Mouse (Mus musculus) embryonic facial prominence, embryonic 10.5 days (tissue): ENCODE measurements at regions not wholly inside any gene's neighbourhood (a gene's known extent, or its start where the extent isn't known, plus 50 kb on each side); places are given as distances from the start of the nearest gene placed in this dataset.
A peak's percentile ranks its signal among the peaks of the same experiment; 100 is the strongest.

Experiments used
- DNase-seq: peaks from one replicate; pipeline ENCODE4 v3.0.0-alpha.2; 2017; ENCODE audit warnings: low spot score
- H3K27ac ChIP-seq: fragments of 300-500 bp; sonication (generic); replicated peaks from 2 replicates; pipeline ENCODE4 v1.5.1; 2016; ENCODE audit warnings: mild to moderate bottlenecking
- H3K27me3 ChIP-seq: fragments of 300-500 bp; sonication (generic); replicated peaks from 2 replicates; pipeline ENCODE4 v1.6.1; 2016; ENCODE audit warnings: low read depth, mild to moderate bottlenecking; ENCODE audit not compliant: poor library complexity, severe bottlenecking
- H3K36me3 ChIP-seq: fragments of 300-500 bp; sonication (generic); replicated peaks from 2 replicates; pipeline ENCODE4 v1.6.1; 2016; ENCODE audit warnings: mild to moderate bottlenecking, moderate library complexity
- H3K4me1 ChIP-seq: fragments of 300-500 bp; sonication (generic); 2 replicates; pipeline ENCODE4 v1.6.1; 2016
- H3K4me3 ChIP-seq: fragments of 300-500 bp; sonication (generic); 2 replicates; pipeline ENCODE4 v1.5.1; 2016; ENCODE audit warnings: mild to moderate bottlenecking, moderate library complexity
- H3K9me3 ChIP-seq: fragments of 300-500 bp; sonication (generic); 2 replicates; pipeline ENCODE4 v1.6.1; 2016; ENCODE audit warnings: mild to moderate bottlenecking
- WGBS: fragments of 180-500 bp; shearing (Covaris S2); methylation state at CpG from one replicate; pipeline ENCODE4 v1.1.7; 2016; 5-methylcytosine and 5-hydroxymethylcytosine counted together

DNA sequence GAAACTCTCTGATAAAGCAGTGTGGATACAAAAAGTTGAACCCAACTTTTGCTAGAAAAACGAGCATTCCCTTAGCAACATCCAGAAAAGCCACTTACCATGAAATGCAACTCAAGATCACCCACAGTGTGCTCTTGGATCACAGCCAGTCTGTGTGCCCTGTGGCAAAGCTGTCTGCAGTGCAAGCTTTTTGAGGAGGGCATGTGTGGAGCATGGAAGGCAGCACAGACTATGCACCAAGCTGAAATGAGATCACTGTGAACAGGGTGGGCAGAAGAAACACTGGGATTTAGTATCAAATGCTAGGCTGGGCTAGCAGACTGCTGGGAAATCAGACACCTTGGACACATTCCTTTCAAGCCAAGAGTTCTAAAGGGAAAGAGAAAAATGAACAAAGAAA is 162.4 kb downstream of the Sim1 start:
- no peak for DNase-seq
- no peaks in the 10 kb centered on the region for H3K27me3 ChIP-seq
- H3K27ac ChIP-seq, result no peak overlapping the region
- H3K4me3 ChIP-seq, result no peak overlapping the region
- 58% methylated on average over 1 of the region's 1 CpGs for WGBS
- no peaks in the 10 kb centered on the region for H3K9me3 ChIP-seq
- H3K36me3 ChIP-seq, result no peaks in the 10 kb centered on the region
- H3K4me1 ChIP-seq, result no peaks in the 10 kb centered on the region

DNA sequence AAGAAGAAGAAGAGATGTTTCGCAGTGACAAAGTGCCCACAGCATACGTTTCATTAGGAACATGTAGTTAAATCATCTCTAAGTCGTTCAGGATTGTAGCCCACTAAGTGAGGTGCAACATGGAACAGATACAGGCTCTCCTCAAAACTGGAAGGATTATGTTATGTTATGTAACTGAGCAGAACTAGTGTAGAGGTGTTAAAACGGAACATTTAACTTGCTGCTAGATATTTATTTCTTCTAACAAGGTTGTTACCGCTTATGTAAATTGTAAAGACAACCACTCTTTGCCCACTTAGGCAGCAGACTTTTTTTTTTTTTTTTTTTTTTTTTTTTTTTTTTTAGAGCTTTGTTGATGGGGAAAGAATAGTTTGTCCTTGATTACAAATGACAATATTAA is 163.8 kb downstream of the Sim1 start:
- no peaks in the 10 kb centered on the region for H3K27me3 ChIP-seq
- 84% methylated on average over 5 of the region's 5 CpGs for WGBS
- H3K9me3 ChIP-seq, result no peaks in the 10 kb centered on the region
- no peaks in the 10 kb centered on the region for H3K4me1 ChIP-seq
- no peak overlapping the region for H3K4me3 ChIP-seq
- no peak overlapping the region for H3K27ac ChIP-seq
- DNase-seq, result no peak
- H3K36me3 ChIP-seq, result no peaks in the 10 kb centered on the region

DNA sequence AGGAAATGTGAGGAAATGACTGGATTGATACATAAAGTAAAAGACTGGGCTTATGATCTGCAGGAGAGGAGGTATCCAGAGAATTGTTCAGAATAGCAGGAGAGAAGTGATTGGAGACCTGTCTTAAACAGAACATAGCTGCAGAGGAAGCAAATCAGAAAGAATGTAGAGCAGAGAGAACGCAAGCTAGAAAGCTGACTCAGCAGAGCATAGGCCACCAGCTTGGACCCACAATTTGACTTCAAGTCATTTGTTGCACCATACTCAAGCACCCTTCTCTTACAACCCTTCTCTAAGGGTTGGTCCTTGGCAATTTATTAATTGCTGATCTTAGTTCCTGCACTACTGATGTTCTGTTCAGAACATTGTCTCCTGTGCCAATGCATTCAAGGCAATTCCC is 207.0 kb downstream of the Sim1 start:
- no peak for DNase-seq
- no peaks in the 10 kb centered on the region for H3K4me1 ChIP-seq
- H3K27ac ChIP-seq, result no peak overlapping the region
- H3K36me3 ChIP-seq, result no peaks in the 10 kb centered on the region
- 95% methylated on average over 1 of the region's 1 CpGs for WGBS
- H3K9me3 ChIP-seq, result no peaks in the 10 kb centered on the region
- H3K4me3 ChIP-seq, result no peak overlapping the region
- H3K27me3 ChIP-seq, result no peaks in the 10 kb centered on the region

DNA sequence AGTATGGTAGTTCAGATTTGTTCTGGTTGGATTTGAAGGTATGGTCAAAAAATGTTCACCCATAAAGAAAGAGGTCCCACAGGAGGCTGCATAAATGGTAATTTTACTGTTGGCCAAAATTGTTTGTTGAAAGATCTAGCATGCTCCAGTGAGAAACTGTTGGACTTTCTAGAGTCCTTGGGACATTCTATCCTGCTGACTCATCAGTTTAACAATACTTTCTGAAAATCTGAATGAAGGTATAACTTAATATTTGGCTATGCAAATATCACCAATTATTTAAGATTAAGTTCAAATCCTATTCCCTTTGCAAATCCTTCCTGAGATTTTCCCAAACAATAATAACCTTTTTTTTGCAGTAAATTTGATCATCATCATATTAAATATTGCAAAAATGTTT is 257.3 kb downstream of the Sim1 start:
- H3K27me3 ChIP-seq, result peaks cover 18% of the 10 kb centered on the region
- no peak overlapping the region for H3K4me3 ChIP-seq
- no peaks in the 10 kb centered on the region for H3K9me3 ChIP-seq
- H3K36me3 ChIP-seq, result no peaks in the 10 kb centered on the region
- H3K4me1 ChIP-seq, result peaks cover 14% of the 10 kb centered on the region
- H3K27ac ChIP-seq, result no peak overlapping the region
- no peak for DNase-seq

DNA sequence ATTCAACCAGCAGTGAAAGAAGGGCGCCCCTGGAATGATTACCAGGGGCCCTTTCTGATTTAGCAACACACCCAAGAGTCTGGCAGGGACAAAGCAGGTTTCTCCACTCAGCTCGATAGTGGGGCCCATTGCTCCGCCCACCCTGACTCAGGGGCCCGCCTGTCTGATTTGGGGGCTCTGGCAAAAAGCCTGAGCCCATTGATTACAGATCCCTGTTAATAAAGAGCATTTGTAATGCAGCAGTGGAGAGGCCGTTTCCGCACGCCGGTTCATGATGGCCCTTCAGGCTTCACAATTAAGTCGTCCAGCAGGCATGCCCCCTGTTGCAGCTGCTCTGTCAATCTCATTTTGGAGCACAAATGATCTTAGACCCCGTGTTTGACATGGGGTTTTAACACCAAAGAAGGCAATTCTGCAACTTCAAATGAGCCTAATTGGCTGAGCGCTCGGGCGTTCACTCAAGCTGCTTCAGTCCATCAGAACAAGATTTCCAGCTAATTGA is 259.0 kb downstream of the Sim1 start:
- H3K27me3 ChIP-seq, result peaks cover 18% of the 10 kb centered on the region
- 9% methylated on average over 13 of the region's 13 CpGs for WGBS
- H3K9me3 ChIP-seq, result no peaks in the 10 kb centered on the region
- H3K27ac ChIP-seq, result peak overlapping the region; percentile 60; the same call in 1 of the 2 replicates
- H3K36me3 ChIP-seq, result no peaks in the 10 kb centered on the region
- peaks cover 14% of the 10 kb centered on the region for H3K4me1 ChIP-seq
- peak; percentile 74 for DNase-seq
- peak overlapping the region; percentile 45 for H3K4me3 ChIP-seq

DNA sequence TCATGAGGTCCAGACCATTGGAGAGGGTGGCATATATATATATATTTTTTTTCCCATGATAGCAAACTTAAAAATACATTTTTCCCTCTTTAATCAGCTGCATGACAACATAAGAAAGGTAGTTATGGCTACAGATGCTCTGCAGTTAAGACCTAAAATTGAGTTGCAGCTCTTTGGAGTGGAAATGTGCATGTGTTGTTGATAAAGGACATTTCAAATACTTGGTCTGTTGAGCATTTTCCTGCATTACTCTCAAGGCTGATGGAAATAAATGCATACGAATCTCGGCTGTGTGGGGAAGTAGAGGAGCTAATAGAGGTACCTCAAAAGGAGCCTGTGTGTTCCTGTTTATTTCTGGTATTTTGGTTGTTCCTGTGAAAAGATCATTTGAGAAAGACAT is 259.5 kb downstream of the Sim1 start:
- H3K27ac ChIP-seq, result no peak overlapping the region
- DNase-seq, result no peak
- H3K4me3 ChIP-seq, result peak overlapping the region; percentile 45; the same call in 1 of the 2 replicates
- peaks cover 14% of the 10 kb centered on the region for H3K4me1 ChIP-seq
- H3K9me3 ChIP-seq, result no peaks in the 10 kb centered on the region
- H3K36me3 ChIP-seq, result no peaks in the 10 kb centered on the region
- 36% methylated on average over 2 of the region's 2 CpGs for WGBS
- peaks cover 18% of the 10 kb centered on the region for H3K27me3 ChIP-seq

DNA sequence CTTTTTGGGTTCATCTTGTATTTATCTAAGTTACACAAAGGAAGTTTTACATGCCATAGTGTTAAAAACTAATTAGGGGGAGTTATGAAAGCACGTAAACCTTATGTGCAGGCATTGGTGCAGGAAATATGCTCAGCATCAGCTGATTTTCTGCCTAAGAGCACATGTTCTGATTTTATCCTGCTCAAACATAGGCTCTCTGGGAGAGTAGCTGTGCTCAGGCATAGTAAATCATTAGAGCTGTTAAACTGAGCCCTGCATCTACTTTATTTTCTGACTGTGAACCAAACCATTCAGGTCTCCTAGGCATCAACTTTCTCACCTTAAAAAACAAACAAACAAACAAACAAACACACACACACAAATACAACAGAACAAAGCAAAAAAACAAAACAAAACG is 260.2 kb downstream of the Sim1 start:
- H3K27me3 ChIP-seq, result peaks cover 18% of the 10 kb centered on the region
- H3K36me3 ChIP-seq, result no peaks in the 10 kb centered on the region
- peaks cover 14% of the 10 kb centered on the region for H3K4me1 ChIP-seq
- no peak overlapping the region for H3K27ac ChIP-seq
- 80% methylated on average over 2 of the region's 2 CpGs for WGBS
- H3K9me3 ChIP-seq, result no peaks in the 10 kb centered on the region
- DNase-seq, result no peak
- no peak overlapping the region for H3K4me3 ChIP-seq

DNA sequence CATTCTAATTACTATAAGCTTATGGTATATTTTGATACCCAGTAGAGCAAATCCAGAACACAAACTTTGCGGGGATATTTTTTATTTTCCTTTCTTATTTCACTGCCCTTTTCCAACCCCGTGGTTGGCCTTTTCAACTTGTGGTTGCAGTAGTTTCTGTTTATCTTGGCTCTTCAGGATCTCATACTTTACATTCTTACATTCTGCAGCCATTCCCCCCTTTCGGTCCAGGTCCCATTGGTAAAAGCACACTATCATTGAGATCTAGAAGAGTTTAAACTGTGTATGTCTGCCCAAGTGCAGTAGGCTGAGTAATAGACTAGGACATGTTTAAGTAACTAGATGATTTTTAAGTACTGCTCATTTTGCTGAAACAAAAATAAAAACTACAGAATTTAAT is 279.1 kb downstream of the Sim1 start:
- Histone ChIP-seq H3K27ac (no peak overlapping the region), H3K36me3 (no peaks in the 10 kb centered on the region), H3K27me3 (no peaks in the 10 kb centered on the region), H3K4me3 (no peak overlapping the region), H3K4me1 (no peaks in the 10 kb centered on the region), H3K9me3 (no peaks in the 10 kb centered on the region)
- DNase-seq, result no peak
- WGBS, result 70% methylated on average over 3 of the region's 3 CpGs

DNA sequence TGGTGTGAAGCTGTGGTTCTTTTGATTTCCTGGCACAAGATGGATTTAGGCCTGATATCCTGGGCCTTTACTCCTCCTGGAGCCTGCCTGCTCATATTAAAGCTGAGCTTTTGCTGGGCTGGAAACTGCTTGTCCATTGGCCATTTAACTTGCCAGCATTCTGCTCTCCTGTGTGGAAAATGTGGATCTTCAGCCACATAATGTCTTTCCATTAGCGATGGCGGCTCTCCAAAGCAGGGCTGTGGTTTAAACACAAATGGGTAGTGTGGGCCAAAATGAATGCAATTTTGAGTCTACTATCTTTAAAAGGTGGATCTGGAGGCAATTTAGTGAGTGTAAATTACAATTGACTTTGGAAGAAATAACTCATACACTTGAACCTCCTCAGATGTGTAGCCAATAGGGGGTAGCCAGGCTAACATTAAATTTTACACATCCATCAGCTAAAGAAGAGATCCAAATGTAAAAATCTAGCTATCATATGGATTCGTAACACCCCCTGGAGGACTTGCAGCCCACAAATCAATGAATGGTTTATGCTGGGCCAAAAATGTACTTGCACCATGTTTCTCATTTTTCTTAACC is 281.5 kb downstream of the Sim1 start:
- WGBS, result 93% methylated on average over 3 of the region's 3 CpGs
- Histone ChIP-seq H3K4me3 (no peak overlapping the region), H3K36me3 (no peaks in the 10 kb centered on the region), H3K9me3 (no peaks in the 10 kb centered on the region), H3K4me1 (no peaks in the 10 kb centered on the region), H3K27ac (no peak overlapping the region), H3K27me3 (no peaks in the 10 kb centered on the region)
- DNase-seq, result no peak

DNA sequence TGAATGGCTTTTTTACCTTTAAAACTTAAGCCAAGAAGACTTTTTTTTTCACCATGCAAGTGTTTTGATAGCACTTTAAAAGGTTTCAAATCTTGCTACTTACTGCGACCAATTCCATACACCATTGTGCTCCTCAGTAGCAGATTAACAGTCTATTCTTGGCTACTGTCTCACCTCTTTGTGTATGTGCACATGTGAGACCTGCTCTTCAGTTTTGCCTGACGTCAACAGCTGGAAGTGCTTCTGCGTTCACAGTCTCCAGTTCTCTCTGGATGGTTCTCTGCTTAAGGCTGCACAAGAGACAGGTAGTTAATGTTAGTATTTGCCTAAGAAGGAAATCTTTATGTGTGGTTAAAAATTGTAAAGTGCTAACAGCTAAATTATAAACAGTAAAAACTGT is 282.1 kb downstream of the Sim1 start:
- 73% methylated on average over 3 of the region's 3 CpGs for WGBS
- Histone ChIP-seq H3K36me3 (no peaks in the 10 kb centered on the region), H3K27ac (no peak overlapping the region), H3K4me3 (no peak overlapping the region), H3K27me3 (no peaks in the 10 kb centered on the region), H3K4me1 (no peaks in the 10 kb centered on the region), H3K9me3 (no peaks in the 10 kb centered on the region)
- DNase-seq, result no peak

DNA sequence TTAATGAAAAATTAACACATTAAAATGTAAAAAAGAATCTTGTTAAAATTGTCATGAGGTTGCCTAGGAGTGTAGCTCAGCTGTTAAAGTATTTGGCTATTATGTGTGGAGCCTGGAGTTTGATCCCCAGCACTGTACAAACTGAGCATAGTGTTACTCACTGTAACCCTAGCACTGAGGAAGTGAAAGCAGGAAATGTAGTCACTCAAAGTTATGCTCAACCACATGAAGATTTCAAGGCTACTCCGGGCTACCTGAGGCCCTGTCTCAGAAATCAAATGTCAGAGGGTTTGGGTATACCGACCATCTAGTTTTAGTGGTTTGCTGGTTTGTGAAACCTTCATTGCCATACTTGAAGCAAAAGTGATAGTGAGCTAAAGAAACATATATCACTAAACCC is 287.2 kb downstream of the Sim1 start:
- DNase-seq, result no peak
- H3K36me3 ChIP-seq, result no peaks in the 10 kb centered on the region
- no peaks in the 10 kb centered on the region for H3K9me3 ChIP-seq
- no peaks in the 10 kb centered on the region for H3K27me3 ChIP-seq
- H3K27ac ChIP-seq, result no peak overlapping the region
- H3K4me3 ChIP-seq, result no peak overlapping the region
- H3K4me1 ChIP-seq, result no peaks in the 10 kb centered on the region
- 85% methylated on average over 2 of the region's 2 CpGs for WGBS

DNA sequence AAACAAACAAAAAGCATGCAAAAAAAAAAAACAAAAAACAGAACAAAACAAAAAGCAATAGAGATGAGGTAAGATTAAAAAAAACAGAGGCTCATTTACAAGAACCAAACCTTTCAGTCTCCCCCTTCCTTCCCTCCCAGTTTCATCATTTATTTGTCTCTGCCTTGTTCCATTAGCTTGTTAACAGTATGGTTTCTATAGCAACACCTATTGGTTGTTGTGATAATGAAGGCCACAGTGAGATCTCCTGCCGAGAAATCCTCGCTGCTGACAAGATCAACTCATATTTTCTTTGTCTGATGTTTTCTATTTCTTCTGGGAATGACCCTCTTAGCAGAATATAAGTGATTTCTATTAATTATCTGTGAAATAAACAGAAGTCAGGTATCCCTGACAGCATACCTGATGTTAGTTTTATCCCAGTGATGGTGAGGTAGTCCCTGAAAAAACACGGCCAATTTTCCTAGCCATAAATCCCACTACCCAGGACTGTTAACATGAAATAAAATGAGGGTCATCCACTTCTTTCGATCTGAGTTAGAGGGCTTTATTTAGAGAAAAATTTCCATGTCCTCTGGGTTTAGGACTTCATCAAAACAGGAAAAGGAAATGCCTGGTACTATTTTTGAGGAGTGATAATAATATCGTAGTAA is 288.9 kb upstream of the Gm49339 start:
- no peaks in the 10 kb centered on the region for H3K4me1 ChIP-seq
- no peaks in the 10 kb centered on the region for H3K9me3 ChIP-seq
- H3K27ac ChIP-seq, result no peak overlapping the region
- no peaks in the 10 kb centered on the region for H3K36me3 ChIP-seq
- 66% methylated on average over 5 of the region's 5 CpGs for WGBS
- H3K27me3 ChIP-seq, result no peaks in the 10 kb centered on the region
- no peak overlapping the region for H3K4me3 ChIP-seq
- DNase-seq, result no peak

DNA sequence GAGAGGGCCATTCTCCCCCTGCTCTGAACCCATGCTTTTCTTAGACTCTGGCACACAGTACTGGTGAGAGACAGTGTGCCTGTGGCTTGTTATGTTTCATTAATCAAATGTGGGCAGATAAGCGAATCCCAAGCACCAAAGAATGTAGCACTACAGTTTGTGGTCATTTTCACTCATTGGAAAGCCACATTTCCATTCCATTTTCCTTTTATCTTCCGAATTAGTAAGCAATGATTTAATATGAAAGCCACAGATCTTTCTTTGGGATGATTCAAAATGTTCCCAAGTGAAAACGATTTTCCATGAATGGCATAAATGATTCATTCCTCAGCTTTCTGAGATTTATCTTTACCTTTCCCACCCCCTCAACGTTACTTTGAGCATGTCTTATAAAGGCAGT is 260.9 kb upstream of the Gm49339 start:
- DNase-seq, result no peak
- Histone ChIP-seq H3K9me3 (no peaks in the 10 kb centered on the region), H3K4me3 (no peak overlapping the region), H3K36me3 (no peaks in the 10 kb centered on the region), H3K27ac (no peak overlapping the region), H3K27me3 (no peaks in the 10 kb centered on the region), H3K4me1 (no peaks in the 10 kb centered on the region)
- 83% methylated on average over 4 of the region's 4 CpGs for WGBS
